Mouse (Mus musculus): ENCODE data around the gene Cd47. TPM values are rescaled to one million over a fixed set of nuclear protein-coding genes. Genes with fewer than 3 reads are reported as not detected.
A peak's percentile ranks its signal among the peaks of the same experiment; 100 is the strongest.

The Cd47 gene
- polyA plus RNA-seq, 1 experiment: 56.8 TPM

GRCm38 (mm10) chr16:49847224-49848003 is 47.1 kb downstream of the Cd47 start:
- H3K4me1 ChIP-seq (ENCODE audit: control insufficient read depth, insufficient read depth, insufficient read length): peaks cover 17% of the 10 kb centered on the region
- H3K4me3 ChIP-seq (ENCODE audit: extremely low read depth, insufficient read depth, insufficient read length): no peak overlapping the region
- H3K27me3 ChIP-seq (ENCODE audit: control insufficient read depth, insufficient read depth, low read length): no peaks in the 10 kb centered on the region
- TF ChIP-seq CTCF (IDR thresholded peaks at IDR 0.05; ENCODE audit: extremely low read depth, insufficient read depth, insufficient read length, insufficient replicate concordance): no peak
- TF ChIP-seq POLR2A (IDR thresholded peaks at IDR 0.05; ENCODE audit: low read depth, low read length): no peak
- DNase-seq (ENCODE audit: low read depth in 1 of 2, low spot score in 2 of 2): no peak
- peak overlapping the region; percentile 5; the same call in 1 of the 2 replicates for H3K27ac ChIP-seq (ENCODE audit: insufficient read depth, low read length)
- 39% methylated on average over 5 of the region's 5 CpGs for WGBS
- no peaks in the 10 kb centered on the region for H3K36me3 ChIP-seq (ENCODE audit: control insufficient read depth, insufficient read depth, low read length)

GRCm38 (mm10) chr16:49848651-49849050 is 48.3 kb downstream of the Cd47 start:
- no peaks in the 10 kb centered on the region for H3K27me3 ChIP-seq (ENCODE audit: control insufficient read depth, insufficient read depth, low read length)
- no peak for DNase-seq (ENCODE audit: low read depth in 1 of 2, low spot score in 2 of 2)
- peaks cover 24% of the 10 kb centered on the region for H3K4me1 ChIP-seq (ENCODE audit: control insufficient read depth, insufficient read depth, insufficient read length)
- no peak overlapping the region for H3K27ac ChIP-seq (ENCODE audit: insufficient read depth, low read length)
- no peaks in the 10 kb centered on the region for H3K36me3 ChIP-seq (ENCODE audit: control insufficient read depth, insufficient read depth, low read length)
- WGBS: 30% methylated on average over 1 of the region's 1 CpGs
- TF ChIP-seq POLR2A (IDR thresholded peaks at IDR 0.05; ENCODE audit: low read depth, low read length) (no peak), CTCF (IDR thresholded peaks at IDR 0.05; ENCODE audit: extremely low read depth, insufficient read depth, insufficient read length, insufficient replicate concordance) (no peak)
- no peak overlapping the region for H3K4me3 ChIP-seq (ENCODE audit: extremely low read depth, insufficient read depth, insufficient read length)

GRCm38 (mm10) chr16:49852940-49853339 is 52.6 kb downstream of the Cd47 start:
- TF ChIP-seq CTCF (IDR thresholded peaks at IDR 0.05; ENCODE audit: extremely low read depth, insufficient read depth, insufficient read length, insufficient replicate concordance): no peak
- TF ChIP-seq POLR2A (IDR thresholded peaks at IDR 0.05; ENCODE audit: low read depth, low read length): no peak
- peaks cover 18% of the 10 kb centered on the region for H3K4me1 ChIP-seq (ENCODE audit: control insufficient read depth, insufficient read depth, insufficient read length)

GRCm38 (mm10) chr16:49853633-49854032 is 53.3 kb downstream of the Cd47 start:
- H3K36me3 ChIP-seq (ENCODE audit: control insufficient read depth, insufficient read depth, low read length): no peaks in the 10 kb centered on the region
- no peaks in the 10 kb centered on the region for H3K27me3 ChIP-seq (ENCODE audit: control insufficient read depth, insufficient read depth, low read length)
- 44% methylated on average over 6 of the region's 6 CpGs for WGBS
- peaks cover 13% of the 10 kb centered on the region for H3K4me1 ChIP-seq (ENCODE audit: control insufficient read depth, insufficient read depth, insufficient read length)
- peak overlapping the region; percentile 0; the same call in 1 of the 2 replicates for H3K4me3 ChIP-seq (ENCODE audit: extremely low read depth, insufficient read depth, insufficient read length)
- no peak for DNase-seq (ENCODE audit: low read depth in 1 of 2, low spot score in 2 of 2)
- H3K27ac ChIP-seq (ENCODE audit: insufficient read depth, low read length): peak overlapping the region; percentile 100
- TF ChIP-seq CTCF (IDR thresholded peaks at IDR 0.05; ENCODE audit: extremely low read depth, insufficient read depth, insufficient read length, insufficient replicate concordance) (no peak), POLR2A (IDR thresholded peaks at IDR 0.05; ENCODE audit: low read depth, low read length) (no peak)

More at GRCm38 (mm10) chr16:49852940-49853339, 52.6 kb downstream of the Cd47 start:
- H3K4me3 ChIP-seq (ENCODE audit: extremely low read depth, insufficient read depth, insufficient read length): no peak overlapping the region
- DNase-seq (ENCODE audit: low read depth in 1 of 2, low spot score in 2 of 2): no peak
- H3K36me3 ChIP-seq (ENCODE audit: control insufficient read depth, insufficient read depth, low read length): no peaks in the 10 kb centered on the region
- peak overlapping the region; percentile 100 for H3K27ac ChIP-seq (ENCODE audit: insufficient read depth, low read length)
- H3K27me3 ChIP-seq (ENCODE audit: control insufficient read depth, insufficient read depth, low read length): no peaks in the 10 kb centered on the region
- WGBS: 12% methylated on average over 3 of the region's 3 CpGs

GRCm38 (mm10) chr16:49854194-49854593 is 53.9 kb downstream of the Cd47 start:
- 12% methylated on average over 6 of the region's 6 CpGs for WGBS
- H3K4me1 ChIP-seq (ENCODE audit: control insufficient read depth, insufficient read depth, insufficient read length): peaks cover 13% of the 10 kb centered on the region
- H3K27me3 ChIP-seq (ENCODE audit: control insufficient read depth, insufficient read depth, low read length): no peaks in the 10 kb centered on the region
- H3K27ac ChIP-seq (ENCODE audit: insufficient read depth, low read length): peak overlapping the region; percentile 100
- peak; percentile 17; the same call in 1 of the 2 replicates for TF ChIP-seq POLR2A (IDR thresholded peaks at IDR 0.05; ENCODE audit: low read depth, low read length)
- no peak for TF ChIP-seq CTCF (IDR thresholded peaks at IDR 0.05; ENCODE audit: extremely low read depth, insufficient read depth, insufficient read length, insufficient replicate concordance)
- H3K36me3 ChIP-seq (ENCODE audit: control insufficient read depth, insufficient read depth, low read length): no peaks in the 10 kb centered on the region
- peak; percentile 60 to 66 for DNase-seq (ENCODE audit: low read depth in 1 of 2, low spot score in 2 of 2)
- peak overlapping the region; percentile 89 for H3K4me3 ChIP-seq (ENCODE audit: extremely low read depth, insufficient read depth, insufficient read length)

- H3K27me3 ChIP-seq (ENCODE audit: control insufficient read depth, insufficient read depth, low read length): no peaks in the 10 kb centered on the region
- H3K36me3 ChIP-seq (ENCODE audit: control insufficient read depth, insufficient read depth, low read length): peaks cover 4% of the 10 kb centered on the region
- peak overlapping the region; percentile 89 for H3K4me3 ChIP-seq (ENCODE audit: extremely low read depth, insufficient read depth, insufficient read length)
- peak overlapping the region; percentile 100 for H3K27ac ChIP-seq (ENCODE audit: insufficient read depth, low read length)
- DNase-seq (ENCODE audit: low read depth in 1 of 2, low spot score in 2 of 2): peak; percentile 69 to 87
- H3K4me1 ChIP-seq (ENCODE audit: control insufficient read depth, insufficient read depth, insufficient read length): peaks cover 18% of the 10 kb centered on the region
- under 1% methylated on average over 70 of the region's 74 CpGs for WGBS
- TF ChIP-seq POLR2A (IDR thresholded peaks at IDR 0.05; ENCODE audit: low read depth, low read length) (peak; percentile 90), CTCF (IDR thresholded peaks at IDR 0.05; ENCODE audit: extremely low read depth, insufficient read depth, insufficient read length, insufficient replicate concordance) (peak; percentile 14; the same call in 1 of the 2 replicates)
Observed at GRCm38 (mm10) chr16:49854931-49855835, 54.9 kb downstream of the Cd47 start.
